Mouse (Mus musculus) C2C12 (cell line): ENCODE data around the gene Dnajc30.

Source experiments
- CEBPB ChIP-seq: IDR thresholded peaks from one replicate; pipeline ENCODE4 v1.6.1; 2011; ENCODE audit warnings: low read depth, mild to moderate bottlenecking, control low read depth, moderate library complexity
- CTCF ChIP-seq: IDR thresholded peaks from one replicate; pipeline ENCODE4 v1.5.1; 2011; ENCODE audit not compliant: control insufficient read depth, insufficient read depth, insufficient read length
- MAX ChIP-seq: IDR thresholded peaks from one replicate; pipeline ENCODE4 v1.6.1; 2011; ENCODE audit warnings: mild to moderate bottlenecking, control low read depth
- MYOD1 ChIP-seq: IDR thresholded peaks from one replicate; pipeline ENCODE4 v1.6.1; 2011; ENCODE audit warnings: low read depth; ENCODE audit not compliant: control insufficient read depth, insufficient read length
- MYOG ChIP-seq: IDR thresholded peaks from one replicate; pipeline ENCODE4 v1.6.1; 2011; ENCODE audit not compliant: control insufficient read depth, insufficient read length; ENCODE audit errors: extremely low read depth
- USF1 ChIP-seq: IDR thresholded peaks from one replicate; pipeline ENCODE4 v1.6.1; 2011; ENCODE audit warnings: low read depth, mild to moderate bottlenecking, control low read depth, moderate library complexity

- TF ChIP-seq CTCF (no peak), MAX (no peak), CEBPB (no peak), USF1 (no peak), MYOG (no peak), MYOD1 (no peak)
Observed at GRCm38 (mm10) chr5:135021814-135022213, 42.2 kb upstream of the Dnajc30 start.
